Mouse (Mus musculus): Measurements from ENCODE around the gene Ssh2.
A peak's percentile ranks its signal among the peaks of the same experiment; 100 is the strongest.

Ssh2 gene

GRCm38 (mm10) chr11:77215951-77216760, at the start of gene Ssh2:
TSS of gene Ssh2 (plus strand) at chr11:77216287.
- DNase-seq = peak; percentile 82

GRCm38 (mm10) chr11:77173731-77174130, 42.4 kb upstream of the Ssh2 start:
- DNase-seq = no peak

GRCm38 (mm10) chr11:77174531-77174930, 41.6 kb upstream of the Ssh2 start:
- no peak for DNase-seq

- DNase-seq = no peak
Measured at GRCm38 (mm10) chr11:77179771-77180170, 36.3 kb upstream of the Ssh2 start.

GRCm38 (mm10) chr11:77180886-77181285, 35.2 kb upstream of the Ssh2 start:
- DNase-seq = no peak

GRCm38 (mm10) chr11:77181528-77181927, 34.6 kb upstream of the Ssh2 start:
- no peak for DNase-seq

- no peak for DNase-seq
Measured at GRCm38 (mm10) chr11:77182041-77182440, 34.0 kb upstream of the Ssh2 start.

- no peak for DNase-seq
Measured at GRCm38 (mm10) chr11:77182616-77183015, 33.5 kb upstream of the Ssh2 start.

GRCm38 (mm10) chr11:77184926-77185325, 31.2 kb upstream of the Ssh2 start:
- no peak for DNase-seq

GRCm38 (mm10) chr11:77188868-77189267, 27.2 kb upstream of the Ssh2 start, which contains the start of gene Efcab5:
TSS of gene Efcab5 (minus strand) at chr11:77188968.
- no peak for DNase-seq

GRCm38 (mm10) chr11:77193410-77193809, 22.7 kb upstream of the Ssh2 start:
- DNase-seq = no peak

GRCm38 (mm10) chr11:77193941-77194553, 22.0 kb upstream of the Ssh2 start:
- DNase-seq = peak; percentile 75

GRCm38 (mm10) chr11:77194762-77195161, 21.3 kb upstream of the Ssh2 start:
- DNase-seq = no peak

GRCm38 (mm10) chr11:77195360-77196109, 20.6 kb upstream of the Ssh2 start:
- no peak for DNase-seq

GRCm38 (mm10) chr11:77196181-77197143, 19.6 kb upstream of the Ssh2 start:
- DNase-seq = peak; percentile 56

GRCm38 (mm10) chr11:77199636-77200035, 16.5 kb upstream of the Ssh2 start:
- peak; percentile 70 for DNase-seq

GRCm38 (mm10) chr11:77200703-77201102, 15.4 kb upstream of the Ssh2 start:
- no peak for DNase-seq

GRCm38 (mm10) chr11:77214142-77214692, 1.9 kb upstream of the Ssh2 start:
- no peak for DNase-seq

- DNase-seq = peak; percentile 64
Measured at GRCm38 (mm10) chr11:77214755-77215154, 1.3 kb upstream of the Ssh2 start.

GRCm38 (mm10) chr11:77215483-77215882, 604 bp upstream of the Ssh2 start:
- DNase-seq = no peak

- no peak for DNase-seq
Measured at GRCm38 (mm10) chr11:77216761-77217130, 659 bp downstream of the Ssh2 start.

GRCm38 (mm10) chr11:77230765-77231164, 14.7 kb downstream of the Ssh2 start:
- DNase-seq = no peak
